Mouse (Mus musculus) ES-Bruce4 (cell line): Measurements from ENCODE around the gene Nup210.

Source experiments
- CTCF ChIP-seq: IDR thresholded peaks from one replicate; pipeline ENCODE4 v1.8.1; 2011; ENCODE audit warnings: low read depth, low read length
- POLR2A ChIP-seq: IDR thresholded peaks from one replicate; pipeline ENCODE4 v1.8.1; 2011; ENCODE audit warnings: low read length; ENCODE audit not compliant: insufficient read depth

GRCm38 (mm10) chr6:91154685-91155084, 38.1 kb upstream of the Nup210 start:
- TF ChIP-seq CTCF (no peak), POLR2A (no peak)
